Mouse (Mus musculus): ENCODE results near the gene Lmbrd2. TPM values are rescaled to one million over a fixed set of nuclear protein-coding genes. Genes with fewer than 3 reads are reported as not detected.
"Not testable (repeated sequence)": the region's sequence is repeated elsewhere in the genome, so short reads cannot be mapped to it uniquely, and the experiment has no call there.

Lmbrd2 gene
- polyA plus RNA-seq, 1 experiment, result 12.3 TPM

- WGBS, result 97% methylated on average over 4 of the region's 4 CpGs
- no peaks in the 10 kb centered on the region for H3K4me1 ChIP-seq (replicated peaks; ENCODE audit: control insufficient read depth, insufficient read depth, low read length)
Measured at GRCm38 (mm10) chr15:9162557-9163070, 22.3 kb downstream of the Lmbrd2 start.

GRCm38 (mm10) chr15:9164125-9164524 is 23.8 kb downstream of the Lmbrd2 start:
- no peak for DNase-seq
- H3K27me3 ChIP-seq (ENCODE audit: control insufficient read depth, insufficient read depth, low read length), result no peaks in the 10 kb centered on the region
- no peak overlapping the region for H3K4me3 ChIP-seq (ENCODE audit: control insufficient read depth, insufficient read depth, low read length)
- H3K4me1 ChIP-seq (replicated peaks; ENCODE audit: control insufficient read depth, insufficient read depth, low read length), result no peaks in the 10 kb centered on the region
- H3K27ac ChIP-seq (ENCODE audit: control insufficient read depth, insufficient read depth, low read length), result no peak overlapping the region
- TF ChIP-seq POLR2A (IDR thresholded peaks at IDR 0.05; ENCODE audit: control insufficient read depth, extremely low read depth, insufficient read depth, low read length, poor library complexity) (no peak), CTCF (IDR thresholded peaks at IDR 0.05; ENCODE audit: borderline replicate concordance, control insufficient read depth, extremely low read depth, insufficient read depth, low read length, poor library complexity) (no peak)
- 95% methylated on average over 6 of the region's 6 CpGs for WGBS
- H3K36me3 ChIP-seq (ENCODE audit: control insufficient read depth, insufficient read depth, low read length), result peaks cover 3% of the 10 kb centered on the region; the same call in 1 of the 2 replicates

More at GRCm38 (mm10) chr15:9162557-9163070, 22.3 kb downstream of the Lmbrd2 start:
- Histone ChIP-seq H3K27me3 (ENCODE audit: control insufficient read depth, insufficient read depth, low read length) (no peaks in the 10 kb centered on the region), H3K36me3 (ENCODE audit: control insufficient read depth, insufficient read depth, low read length) (peaks cover 3% of the 10 kb centered on the region; the same call in 1 of the 2 replicates), H3K27ac (ENCODE audit: control insufficient read depth, insufficient read depth, low read length) (no peak overlapping the region), H3K4me3 (ENCODE audit: control insufficient read depth, insufficient read depth, low read length) (no peak overlapping the region)
- TF ChIP-seq POLR2A (IDR thresholded peaks at IDR 0.05; ENCODE audit: control insufficient read depth, extremely low read depth, insufficient read depth, low read length, poor library complexity) (no peak), CTCF (IDR thresholded peaks at IDR 0.05; ENCODE audit: borderline replicate concordance, control insufficient read depth, extremely low read depth, insufficient read depth, low read length, poor library complexity) (no peak)
- DNase-seq, result no peak

- H3K36me3 ChIP-seq (ENCODE audit: control insufficient read depth, insufficient read depth, low read length), result peaks cover 12% of the 10 kb centered on the region
- no peak for TF ChIP-seq CTCF (IDR thresholded peaks at IDR 0.05; ENCODE audit: borderline replicate concordance, control insufficient read depth, extremely low read depth, insufficient read depth, low read length, poor library complexity)
- TF ChIP-seq POLR2A (IDR thresholded peaks at IDR 0.05; ENCODE audit: control insufficient read depth, extremely low read depth, insufficient read depth, low read length, poor library complexity), result no peak
- no peak overlapping the region for H3K27ac ChIP-seq (ENCODE audit: control insufficient read depth, insufficient read depth, low read length)
- H3K4me3 ChIP-seq (ENCODE audit: control insufficient read depth, insufficient read depth, low read length), result no peak overlapping the region
- DNase-seq, result no peak
- no peaks in the 10 kb centered on the region for H3K4me1 ChIP-seq (replicated peaks; ENCODE audit: control insufficient read depth, insufficient read depth, low read length)
- WGBS, result 89% methylated on average over 3 of the region's 3 CpGs
- no peaks in the 10 kb centered on the region for H3K27me3 ChIP-seq (ENCODE audit: control insufficient read depth, insufficient read depth, low read length)
Measured at GRCm38 (mm10) chr15:9177038-9177437, 36.7 kb downstream of the Lmbrd2 start.

GRCm38 (mm10) chr15:9183995-9184394 is 43.6 kb downstream of the Lmbrd2 start:
- TF ChIP-seq CTCF (IDR thresholded peaks at IDR 0.05; ENCODE audit: borderline replicate concordance, control insufficient read depth, extremely low read depth, insufficient read depth, low read length, poor library complexity) (no peak), POLR2A (IDR thresholded peaks at IDR 0.05; ENCODE audit: control insufficient read depth, extremely low read depth, insufficient read depth, low read length, poor library complexity) (no peak)
- no peaks in the 10 kb centered on the region for H3K4me1 ChIP-seq (replicated peaks; ENCODE audit: control insufficient read depth, insufficient read depth, low read length)
- WGBS, result 95% methylated on average over 5 of the region's 5 CpGs
- no peak overlapping the region for H3K27ac ChIP-seq (ENCODE audit: control insufficient read depth, insufficient read depth, low read length)
- no peak for DNase-seq
- no peak overlapping the region for H3K4me3 ChIP-seq (ENCODE audit: control insufficient read depth, insufficient read depth, low read length)
- no peaks in the 10 kb centered on the region for H3K27me3 ChIP-seq (ENCODE audit: control insufficient read depth, insufficient read depth, low read length)
- H3K36me3 ChIP-seq (ENCODE audit: control insufficient read depth, insufficient read depth, low read length), result peaks cover 2% of the 10 kb centered on the region

GRCm38 (mm10) chr15:9189796-9190195 is 49.4 kb downstream of the Lmbrd2 start:
- Histone ChIP-seq H3K27me3 (ENCODE audit: control insufficient read depth, insufficient read depth, low read length) (no peaks in the 10 kb centered on the region), H3K4me1 (replicated peaks; ENCODE audit: control insufficient read depth, insufficient read depth, low read length) (no peaks in the 10 kb centered on the region), H3K36me3 (ENCODE audit: control insufficient read depth, insufficient read depth, low read length) (0 out of 2 replicates have a peak, but pooled peaks cover 1% of the 10 kb centered on the region), H3K4me3 (ENCODE audit: control insufficient read depth, insufficient read depth, low read length) (no peak overlapping the region), H3K27ac (ENCODE audit: control insufficient read depth, insufficient read depth, low read length) (no peak overlapping the region)
- 33% methylated on average over 2 of the region's 2 CpGs for WGBS
- no peak for DNase-seq
- TF ChIP-seq CTCF (IDR thresholded peaks at IDR 0.05; ENCODE audit: borderline replicate concordance, control insufficient read depth, extremely low read depth, insufficient read depth, low read length, poor library complexity) (no peak), POLR2A (IDR thresholded peaks at IDR 0.05; ENCODE audit: control insufficient read depth, extremely low read depth, insufficient read depth, low read length, poor library complexity) (no peak)

- not testable (repeated sequence) for H3K4me3 ChIP-seq (ENCODE audit: control insufficient read depth, insufficient read depth, low read length); H3K27ac ChIP-seq (ENCODE audit: control insufficient read depth, insufficient read depth, low read length); DNase-seq; H3K27me3 ChIP-seq (ENCODE audit: control insufficient read depth, insufficient read depth, low read length); H3K4me1 ChIP-seq (replicated peaks; ENCODE audit: control insufficient read depth, insufficient read depth, low read length); H3K36me3 ChIP-seq (ENCODE audit: control insufficient read depth, insufficient read depth, low read length)
Measured at GRCm38 (mm10) chr15:9192685-9193084, 52.3 kb downstream of the Lmbrd2 start.

- 54% methylated on average over 6 of the region's 6 CpGs for WGBS
- H3K4me3 ChIP-seq (ENCODE audit: control insufficient read depth, insufficient read depth, low read length), result no peak overlapping the region
- 0 out of 2 replicates have a peak, but pooled peaks cover 6% of the 10 kb centered on the region for H3K36me3 ChIP-seq (ENCODE audit: control insufficient read depth, insufficient read depth, low read length)
- H3K27ac ChIP-seq (ENCODE audit: control insufficient read depth, insufficient read depth, low read length), result no peak overlapping the region
- H3K27me3 ChIP-seq (ENCODE audit: control insufficient read depth, insufficient read depth, low read length), result no peaks in the 10 kb centered on the region
- TF ChIP-seq POLR2A (IDR thresholded peaks at IDR 0.05; ENCODE audit: control insufficient read depth, extremely low read depth, insufficient read depth, low read length, poor library complexity), result no peak
- no peak for TF ChIP-seq CTCF (IDR thresholded peaks at IDR 0.05; ENCODE audit: borderline replicate concordance, control insufficient read depth, extremely low read depth, insufficient read depth, low read length, poor library complexity)
- no peak for DNase-seq
- no peaks in the 10 kb centered on the region for H3K4me1 ChIP-seq (replicated peaks; ENCODE audit: control insufficient read depth, insufficient read depth, low read length)
Measured at GRCm38 (mm10) chr15:9198421-9198820, 58.1 kb downstream of the Lmbrd2 start.

Data from thymus, adult 2 months (tissue).